Mouse (Mus musculus) CH12F3 (cell line): Measurements from ENCODE around the gene Zmym6.
"Not testable (repeated sequence)": the region's sequence is repeated elsewhere in the genome, so short reads cannot be mapped to it uniquely, and the experiment has no call there.

Source experiments
- in situ Hi-C: fragments of 300-500 bp; cut with MboI; formaldehyde crosslinking; loops from 2 replicates; pipeline ENCODE4 v1.14.3; 2020; ENCODE audit warnings: low sequenced_read_pairs

Zmym6 gene

DNA sequence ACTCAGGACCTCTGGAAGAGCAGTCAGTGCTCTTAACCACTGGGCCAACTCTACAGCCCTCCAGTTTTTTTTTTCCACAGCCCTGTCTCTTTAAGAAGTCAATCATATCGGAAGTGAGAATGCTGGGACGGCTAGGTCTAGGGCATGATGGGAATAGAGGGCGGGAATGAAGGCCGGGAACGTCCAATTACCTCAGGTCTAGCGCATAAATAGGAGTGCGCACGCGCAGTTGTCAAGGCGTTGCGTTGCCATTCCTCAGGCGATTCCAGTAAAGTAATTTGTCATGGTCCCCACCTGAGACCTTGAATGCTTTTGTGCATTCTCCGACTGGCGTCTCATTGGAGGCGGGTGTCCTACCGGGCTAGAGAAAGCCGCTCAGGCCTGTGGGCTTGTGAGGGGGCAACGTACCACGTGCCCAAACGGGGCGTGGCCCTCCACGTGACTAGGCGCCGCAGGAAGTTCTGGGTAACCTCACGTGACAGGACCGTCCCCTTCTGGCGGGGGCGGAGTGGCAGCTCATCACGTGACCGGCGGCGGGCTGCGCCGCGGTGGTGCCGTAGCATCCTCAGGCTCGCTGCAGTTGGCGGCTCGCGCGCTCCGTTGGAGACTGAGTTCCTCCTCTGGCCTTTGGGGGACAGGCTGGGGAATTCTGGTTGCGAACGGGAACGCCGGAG is at the start of gene Zmym6:
TSS of gene Zmym6 (plus strand) at position 509 of the 674 bp plus-strand sequence.
- in situ Hi-C loops, result no loop called here

- in situ Hi-C loops, result no loop called here
Measured at GRCm38 (mm10) chr4:127037158-127037557, 40.0 kb upstream of the Zmym6 start.

DNA sequence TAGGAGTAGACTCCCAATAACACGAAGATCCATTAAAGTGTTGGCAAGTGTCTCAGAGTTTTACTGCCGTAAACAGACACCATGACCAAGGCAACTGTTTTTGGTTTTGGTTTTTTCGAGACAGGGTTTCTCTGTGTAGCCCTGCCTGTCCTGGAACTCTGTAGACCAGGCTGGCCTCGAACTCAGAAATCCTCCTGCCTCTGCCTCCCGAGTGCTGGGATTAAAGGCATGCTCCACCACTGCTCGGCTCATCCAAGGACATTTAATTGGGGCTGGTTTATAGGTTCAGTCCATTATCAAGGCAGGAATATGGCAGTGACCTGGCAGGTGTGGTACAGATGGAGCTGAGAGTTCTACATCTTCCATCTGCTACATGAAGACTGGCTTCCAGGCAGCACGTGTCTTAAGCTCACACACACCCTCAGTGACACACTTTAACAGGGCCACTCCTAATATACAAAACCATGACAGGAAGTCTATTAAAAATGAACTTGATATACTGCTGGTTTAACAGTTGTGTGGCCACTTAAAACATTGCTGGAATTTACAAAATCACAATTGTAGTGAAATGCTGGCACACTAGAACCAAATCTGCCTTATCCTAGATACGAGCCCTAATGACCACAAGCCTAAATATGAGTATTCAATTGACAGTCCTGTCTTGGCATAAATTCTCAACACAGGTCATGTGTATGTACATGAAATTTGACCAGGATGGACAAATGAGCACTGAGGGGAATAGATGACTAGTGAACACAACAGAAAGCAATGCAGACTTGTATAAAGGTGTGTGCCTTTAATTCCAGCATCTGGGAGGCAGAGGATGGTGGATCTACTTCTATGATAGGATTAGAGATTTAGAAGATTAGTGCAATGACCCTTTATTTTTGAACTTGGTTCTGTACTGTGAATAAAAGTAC is 39.0 kb upstream of the Zmym6 start:
- in situ Hi-C loops, result no loop called here

GRCm38 (mm10) chr4:127038828-127039349 is 38.3 kb upstream of the Zmym6 start:
- in situ Hi-C loops, result no loop called here

- in situ Hi-C loops, result no loop called here
Measured at GRCm38 (mm10) chr4:127039871-127040483, 37.2 kb upstream of the Zmym6 start.

- in situ Hi-C loops, result no loop called here
Measured at GRCm38 (mm10) chr4:127043540-127043939, 33.6 kb upstream of the Zmym6 start.

DNA sequence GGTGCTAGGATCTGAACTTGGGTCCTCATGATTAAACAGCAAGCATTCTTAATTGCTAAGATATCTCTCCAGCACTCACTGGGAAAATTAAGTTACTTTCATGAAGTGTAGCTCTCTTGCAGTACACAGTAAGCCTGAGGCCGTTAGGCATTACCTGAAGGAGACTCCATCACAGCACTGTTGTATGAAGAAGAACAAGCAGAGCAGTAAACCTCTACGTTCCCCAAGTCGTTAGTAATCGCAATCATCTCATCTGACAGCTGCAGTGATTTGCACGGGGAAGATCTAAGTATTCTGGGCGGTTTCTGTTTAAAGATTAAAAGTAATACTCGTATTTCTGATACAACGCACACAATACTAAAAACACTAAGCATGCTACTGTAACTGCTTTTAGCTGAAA is 26.1 kb upstream of the Zmym6 start:
- in situ Hi-C loops, result loop anchor here (10.0 kb wide), 1 partner anchor 194 kb away; the partner anchor contains the start of gene Smim12

DNA sequence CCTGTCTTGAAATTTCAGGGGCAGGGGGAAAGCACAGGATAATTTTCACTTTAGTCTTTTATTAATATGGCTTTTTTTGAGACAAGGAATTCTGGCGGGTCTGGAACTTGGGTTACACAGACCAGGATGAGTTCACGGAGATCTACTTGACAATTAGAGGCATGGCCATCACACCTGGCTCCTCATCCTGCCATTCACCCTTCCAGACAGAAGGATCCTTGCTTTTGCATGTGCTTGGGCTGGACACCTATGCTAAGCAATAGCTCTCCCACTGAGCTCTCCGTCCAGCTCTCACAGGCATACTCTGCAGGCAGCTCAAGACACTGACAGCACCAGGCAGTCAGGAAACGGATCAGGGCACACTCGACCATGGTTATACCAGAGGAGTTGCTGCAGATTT is 24.1 kb upstream of the Zmym6 start:
- in situ Hi-C loops, result loop anchor here (10.0 kb wide), 1 partner anchor 192 kb away; the partner anchor contains the start of gene Smim12

DNA sequence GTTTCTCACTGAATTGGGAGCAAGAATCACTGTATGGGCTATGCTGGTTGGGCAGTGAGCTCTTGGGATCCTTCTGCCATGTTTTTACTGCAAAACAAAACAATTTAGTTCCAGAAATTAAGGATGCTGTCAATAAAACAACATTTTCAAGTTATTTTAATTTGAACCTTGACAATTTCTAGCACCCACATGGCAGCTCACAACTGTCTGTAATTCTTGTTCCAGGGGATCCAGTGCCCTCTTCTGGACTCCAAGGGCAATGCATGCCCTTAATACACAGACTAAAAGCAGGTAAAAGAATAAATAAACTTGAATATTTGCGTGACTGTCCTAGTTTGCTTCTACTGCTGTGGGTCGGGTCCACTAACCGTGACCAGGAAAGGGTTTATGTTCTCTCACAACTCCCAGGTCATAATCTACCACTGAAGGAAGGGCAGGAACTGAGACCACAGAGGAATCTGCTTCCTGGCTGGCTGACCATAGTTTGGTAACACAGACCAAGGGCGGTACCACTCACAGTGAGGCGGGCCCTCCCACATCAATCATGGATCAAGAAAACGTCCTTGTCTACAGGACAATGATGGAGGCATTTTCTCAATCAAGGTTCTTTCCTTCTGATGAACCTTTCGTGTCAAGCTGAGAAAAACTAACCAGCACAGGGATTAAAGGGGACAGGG is 22.5 kb upstream of the Zmym6 start:
- in situ Hi-C loops, result loop anchor here (10.0 kb wide), 1 partner anchor 190 kb away; the partner anchor contains the start of gene Smim12

DNA sequence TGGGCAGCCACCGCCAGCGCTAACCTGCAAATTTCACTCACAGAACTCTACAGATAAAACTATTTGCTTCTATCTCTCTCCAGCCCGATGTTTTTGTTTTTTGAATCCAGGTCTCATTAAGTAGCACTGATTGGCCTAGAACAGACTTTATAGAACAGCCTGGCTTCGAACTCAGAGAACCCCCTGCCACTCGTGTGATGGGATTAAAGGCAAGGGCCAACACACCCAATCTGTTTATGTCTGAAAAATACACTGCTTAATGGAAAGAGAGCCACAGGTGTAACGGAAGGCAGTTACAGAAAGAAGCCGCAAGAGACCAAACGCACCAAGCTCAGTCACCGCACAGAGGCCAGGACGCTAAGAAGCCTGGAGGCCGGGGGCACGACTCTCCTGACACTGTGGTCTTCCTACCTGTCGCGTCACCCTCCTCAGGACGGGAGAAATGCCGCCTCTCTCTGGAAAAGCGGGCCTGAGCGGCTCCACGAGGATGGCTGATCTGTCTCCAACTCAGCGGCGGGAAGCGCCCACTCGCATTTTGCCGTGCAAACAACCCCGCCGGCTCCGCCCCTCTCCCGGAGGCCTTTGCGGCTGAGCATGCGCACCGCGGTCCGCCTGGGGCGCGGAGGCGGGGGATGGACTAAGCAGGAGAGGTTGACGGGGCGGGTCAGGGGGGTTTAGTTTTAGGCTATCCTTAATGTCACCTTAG is 16.4 kb upstream of the Zmym6 start, which contains the start of gene Zmym1:
TSS of gene Zmym1 (minus strand) at position 568 of the 706 bp plus-strand sequence.
- in situ Hi-C loops, result no loop called here

DNA sequence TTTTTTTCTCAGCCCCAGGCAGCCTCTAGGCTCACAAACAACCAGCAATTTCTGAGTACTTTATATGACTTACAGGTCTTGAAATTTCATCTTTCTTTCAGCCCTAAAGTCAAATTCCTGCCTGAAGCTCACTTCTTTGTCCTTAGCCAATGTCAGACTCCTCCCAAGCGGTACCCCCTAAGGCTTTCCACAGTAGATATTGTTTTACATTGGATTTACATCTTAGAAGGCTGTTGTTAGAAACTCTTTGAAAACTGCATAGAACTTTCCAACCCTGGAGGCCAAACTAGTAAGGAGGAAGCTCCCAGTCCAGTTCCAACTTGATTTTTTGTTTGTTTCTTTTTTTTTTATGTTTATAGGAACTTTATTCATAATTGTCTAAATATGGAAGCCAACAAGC is 13.1 kb upstream of the Zmym6 start:
- in situ Hi-C loops, result no loop called here

GRCm38 (mm10) chr4:127074915-127075314 is 2.3 kb upstream of the Zmym6 start:
- in situ Hi-C loops, result no loop called here

DNA sequence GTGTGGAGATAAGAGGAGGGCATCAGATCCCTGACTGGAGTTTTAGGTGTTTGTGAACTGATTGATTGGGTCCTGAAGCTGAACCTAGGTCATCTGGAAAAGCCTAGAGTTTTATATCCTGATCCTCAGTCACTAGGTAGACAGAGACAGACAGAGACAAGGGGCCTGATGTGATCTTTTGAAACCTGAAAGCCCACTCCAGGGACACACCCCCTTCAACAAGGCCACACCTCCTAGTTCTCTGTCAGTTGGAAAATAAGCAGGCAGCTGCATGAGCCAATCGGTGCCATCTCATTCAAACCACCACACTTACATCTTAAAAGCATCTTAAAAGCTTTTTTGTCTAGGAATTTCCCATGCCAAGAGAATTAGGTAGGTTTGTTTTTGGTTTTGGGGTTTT is 3.6 kb downstream of the Zmym6 start:
- in situ Hi-C loops, result no loop called here

DNA sequence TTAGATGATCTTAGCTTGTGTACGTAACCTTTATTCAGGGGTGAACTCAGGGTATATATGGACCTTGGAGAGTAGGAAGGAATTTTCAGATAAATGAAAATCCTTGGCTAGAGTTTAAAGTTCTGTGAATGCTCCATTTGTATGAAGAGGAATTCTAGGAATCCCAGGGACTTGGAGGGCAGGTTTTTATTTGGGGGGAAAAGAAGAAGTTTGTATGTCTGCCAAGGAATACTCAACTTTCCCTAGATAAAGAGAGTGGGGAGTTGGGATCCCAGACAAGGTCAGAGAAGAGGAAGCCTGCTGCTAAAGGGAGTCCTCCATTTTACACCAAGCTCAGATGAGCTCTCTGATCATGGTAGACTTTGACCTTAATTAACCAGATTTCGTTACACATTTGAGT is 5.9 kb downstream of the Zmym6 start:
- in situ Hi-C loops, result no loop called here

- in situ Hi-C loops, result no loop called here
Measured at GRCm38 (mm10) chr4:127085761-127086160, 8.6 kb downstream of the Zmym6 start.

- in situ Hi-C loops, result no loop called here
Measured at GRCm38 (mm10) chr4:127091188-127091587, 14.0 kb downstream of the Zmym6 start.

DNA sequence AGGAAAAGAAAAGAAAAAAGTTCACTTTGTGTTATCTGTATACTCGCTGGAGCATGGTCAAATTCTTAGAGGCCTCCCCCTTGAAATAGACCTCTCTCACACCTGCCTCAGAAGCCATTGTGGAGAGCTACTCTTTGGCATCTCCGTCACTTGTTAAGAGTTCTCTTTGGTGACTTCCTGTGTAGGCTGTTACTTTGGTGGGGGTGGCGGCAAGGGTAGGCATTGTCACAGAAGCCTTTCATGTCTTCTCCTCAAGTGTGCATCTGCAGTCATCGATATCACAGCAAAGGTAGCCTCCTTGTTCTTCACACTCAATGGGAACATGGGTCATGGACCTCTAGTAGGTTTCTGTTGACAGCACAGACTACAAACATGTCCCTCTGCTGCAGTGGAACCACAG is 17.9 kb downstream of the Zmym6 start:
- in situ Hi-C loops, result no loop called here

GRCm38 (mm10) chr4:127099552-127099951 is 22.4 kb downstream of the Zmym6 start:
- in situ Hi-C loops, result not testable (repeated sequence)

GRCm38 (mm10) chr4:127107566-127107965 is 30.4 kb downstream of the Zmym6 start:
- in situ Hi-C loops, result no loop called here

- in situ Hi-C loops, result no loop called here
Measured at GRCm38 (mm10) chr4:127110570-127110969, 33.4 kb downstream of the Zmym6 start.
